Mouse (Mus musculus) stomach, embryonic 15.5 days (tissue): ENCODE measurements around the gene Hspa13. TPM values are rescaled to one million over a fixed set of nuclear protein-coding genes. Genes with fewer than 3 reads are reported as not detected.

Experiments used
- microRNA-seq: library from miRNA; unstranded; fragments of <30 nt; microRNA quantifications from one replicate; pipeline ENCODE4, GENCODE M21; 2016
- polyA plus RNA-seq: library from polyadenylated mRNA; unstranded; fragments of >200 nt; fragmentation: Nextera tagmentation; extraction: Ambion mirVana; gene quantifications from 2 replicates; pipeline ENCODE4 v1.2.1, GENCODE M21; 2015

The Hspa13 gene
- polyA plus RNA-seq, 1 experiment from 2014 or later = 26.3 TPM

Small RNA genes within 50 kb of the gene (microRNA-seq; reads per million reads assigned to microRNA genes)
- gene Gm22923 = not detected

Other genes with a start within 250 kb of the Hspa13 start
- not detected in 2 replicates for gene Lipi, start 181.0 kb downstream of the Hspa13 start, polyA plus RNA-seq
- gene Rbm11, start 174.3 kb downstream of the Hspa13 start, polyA plus RNA-seq = 0.39 and 0.48 TPM in 2 replicates